Mouse (Mus musculus) G1E (cell line): Measurements from ENCODE around the gene Lrriq4.

Source experiments
- CTCF ChIP-seq: IDR thresholded peaks from 2 replicates; pipeline ENCODE4 v1.5.1; 2012; ENCODE audit warnings: low read depth, low read length, inconsistent platforms, mixed read lengths
- GATA1 ChIP-seq: IDR thresholded peaks from 2 replicates; pipeline ENCODE4 v1.6.1; 2012; ENCODE audit warnings: borderline replicate concordance, low read length, inconsistent platforms, mixed read lengths
- POLR2AphosphoS5 ChIP-seq: IDR thresholded peaks from 2 replicates; pipeline ENCODE4 v1.6.1; 2012; ENCODE audit warnings: low read depth, low read length, inconsistent platforms; ENCODE audit not compliant: insufficient replicate concordance
- TAL1 ChIP-seq: conservative IDR thresholded peaks from 2 replicates; pipeline ENCODE4 v1.6.1; 2012; ENCODE audit warnings: low read depth, low read length, inconsistent platforms, mixed read lengths

- TF ChIP-seq CTCF = no peak
- TF ChIP-seq GATA1 = no peak
- no peak for TF ChIP-seq POLR2AphosphoS5
- TF ChIP-seq TAL1 = no peak
These were observed 42.7 kb upstream of the Lrriq4 start for GRCm38 (mm10) chr3:30601610-30602064.
